Mouse (Mus musculus): ENCODE measurements around the gene Fuom. TPM values are rescaled to one million over a fixed set of nuclear protein-coding genes. Genes with fewer than 3 reads are reported as not detected.

The Fuom gene
- polyA plus RNA-seq, 2 experiments: 28.3 to 30.3 TPM

- Histone ChIP-seq H3K4me1 (ENCODE audit: control insufficient read depth, insufficient read depth, low read length) (no peaks in the 10 kb centered on the region), H3K27me3 (ENCODE audit: control insufficient read depth, insufficient read depth, low read length) (no peaks in the 10 kb centered on the region), H3K4me3 (replicated peaks; ENCODE audit: low read length) (peak within 1 kb of the TSS; percentile 80), H3K9me3 (ENCODE audit: control insufficient read depth, low read length) (no peaks in the 10 kb centered on the region), H3K36me3 (ENCODE audit: control insufficient read depth, insufficient read depth, low read length) (peaks cover 14% of the 10 kb centered on the region), H3K27ac (replicated peaks; ENCODE audit: low read depth, low read length) (peak within 1 kb of the TSS; percentile 84), H3K9ac (ENCODE audit: low read depth, low read length, severe bottlenecking) (peak within 1 kb of the TSS; percentile 81), H3K4me2 (replicated peaks; ENCODE audit: low read depth, low read length, severe bottlenecking) (peak within 1 kb of the TSS; percentile 93)
- peak; percentile 87; the same call in 1 of the 2 replicates for TF ChIP-seq POLR2A (IDR thresholded peaks at IDR 0.05; ENCODE audit: borderline replicate concordance, extremely low read depth, insufficient read depth, insufficient read length)
- peak; percentile 83 for DNase-seq (ENCODE audit: low spot score)
- ATAC-seq (ENCODE audit: low FRiP score, low read depth): peak; percentile 94
- WGBS: 4% methylated on average over 27 of the region's 28 CpGs
Measured at GRCm38 (mm10) chr7:140116329-140117054, 14.3 kb upstream of the Fuom start, which contains the start of gene Echs1. Echs1 (minus strand) TSS chr7:140116476.

- WGBS: 2% methylated on average over 23 of the region's 23 CpGs
- peak within 1 kb of the TSS; percentile 84 for H3K27ac ChIP-seq (replicated peaks; ENCODE audit: low read depth, low read length)
- no peaks in the 10 kb centered on the region for H3K27me3 ChIP-seq (ENCODE audit: control insufficient read depth, insufficient read depth, low read length)
- peak within 1 kb of the TSS; percentile 81 for H3K9ac ChIP-seq (ENCODE audit: low read depth, low read length, severe bottlenecking)
- TF ChIP-seq POLR2A (IDR thresholded peaks at IDR 0.05; ENCODE audit: borderline replicate concordance, extremely low read depth, insufficient read depth, insufficient read length): no peak
- peak within 1 kb of the TSS; percentile 80 for H3K4me3 ChIP-seq (replicated peaks; ENCODE audit: low read length)
- peaks cover 22% of the 10 kb centered on the region for H3K36me3 ChIP-seq (ENCODE audit: control insufficient read depth, insufficient read depth, low read length)
- peak within 1 kb of the TSS; percentile 93 for H3K4me2 ChIP-seq (replicated peaks; ENCODE audit: low read depth, low read length, severe bottlenecking)
- DNase-seq (ENCODE audit: low spot score) (peak; percentile 83), ATAC-seq (ENCODE audit: low FRiP score, low read depth) (peak; percentile 83)
- no peaks in the 10 kb centered on the region for H3K4me1 ChIP-seq (ENCODE audit: control insufficient read depth, insufficient read depth, low read length)
- H3K9me3 ChIP-seq (ENCODE audit: control insufficient read depth, low read length): no peaks in the 10 kb centered on the region
Measured at GRCm38 (mm10) chr7:140115583-140116328, 13.5 kb upstream of the Fuom start, which contains the start of gene Paox. Paox (plus strand) TSS chr7:140115799.

GRCm38 (mm10) chr7:140111943-140112342 lies 9.7 kb upstream of the Fuom start:
- H3K4me2 ChIP-seq (replicated peaks; ENCODE audit: low read depth, low read length, severe bottlenecking): no peak overlapping the region
- H3K9me3 ChIP-seq (ENCODE audit: control insufficient read depth, low read length): no peaks in the 10 kb centered on the region
- TF ChIP-seq POLR2A (IDR thresholded peaks at IDR 0.05; ENCODE audit: borderline replicate concordance, extremely low read depth, insufficient read depth, insufficient read length): no peak
- no peak overlapping the region for H3K4me3 ChIP-seq (replicated peaks; ENCODE audit: low read length)
- DNase-seq (ENCODE audit: low spot score) (no peak), ATAC-seq (ENCODE audit: low FRiP score, low read depth) (no peak)
- H3K27ac ChIP-seq (replicated peaks; ENCODE audit: low read depth, low read length): no peak overlapping the region
- no peak overlapping the region for H3K9ac ChIP-seq (ENCODE audit: low read depth, low read length, severe bottlenecking)
- 66% methylated on average over 3 of the region's 3 CpGs for WGBS
- H3K4me1 ChIP-seq (ENCODE audit: control insufficient read depth, insufficient read depth, low read length): no peaks in the 10 kb centered on the region
- H3K36me3 ChIP-seq (ENCODE audit: control insufficient read depth, insufficient read depth, low read length): peaks cover 54% of the 10 kb centered on the region
- H3K27me3 ChIP-seq (ENCODE audit: control insufficient read depth, insufficient read depth, low read length): no peaks in the 10 kb centered on the region

GRCm38 (mm10) chr7:140104009-140104408 lies 1.8 kb upstream of the Fuom start:
- Histone ChIP-seq H3K36me3 (ENCODE audit: control insufficient read depth, insufficient read depth, low read length) (peaks cover 30% of the 10 kb centered on the region), H3K27ac (replicated peaks; ENCODE audit: low read depth, low read length) (no peak overlapping the region), H3K27me3 (ENCODE audit: control insufficient read depth, insufficient read depth, low read length) (no peaks in the 10 kb centered on the region), H3K4me2 (replicated peaks; ENCODE audit: low read depth, low read length, severe bottlenecking) (no peak overlapping the region), H3K4me1 (ENCODE audit: control insufficient read depth, insufficient read depth, low read length) (0 out of 2 replicates have a peak, but pooled peaks cover 3% of the 10 kb centered on the region), H3K9ac (ENCODE audit: low read depth, low read length, severe bottlenecking) (no peak overlapping the region), H3K9me3 (ENCODE audit: control insufficient read depth, low read length) (no peaks in the 10 kb centered on the region), H3K4me3 (replicated peaks; ENCODE audit: low read length) (no peak overlapping the region)
- no peak for ATAC-seq (ENCODE audit: low FRiP score, low read depth)
- WGBS: 76% methylated on average over 4 of the region's 4 CpGs
- no peak for TF ChIP-seq POLR2A (IDR thresholded peaks at IDR 0.05; ENCODE audit: borderline replicate concordance, extremely low read depth, insufficient read depth, insufficient read length)
- DNase-seq (ENCODE audit: low spot score): no peak

- TF ChIP-seq POLR2A (IDR thresholded peaks at IDR 0.05; ENCODE audit: borderline replicate concordance, extremely low read depth, insufficient read depth, insufficient read length): no peak
- Histone ChIP-seq H3K36me3 (ENCODE audit: control insufficient read depth, insufficient read depth, low read length) (peaks cover 13% of the 10 kb centered on the region), H3K9me3 (ENCODE audit: control insufficient read depth, low read length) (no peaks in the 10 kb centered on the region), H3K4me1 (ENCODE audit: control insufficient read depth, insufficient read depth, low read length) (0 out of 2 replicates have a peak, but pooled peaks cover 3% of the 10 kb centered on the region), H3K27me3 (ENCODE audit: control insufficient read depth, insufficient read depth, low read length) (no peaks in the 10 kb centered on the region), H3K4me3 (replicated peaks; ENCODE audit: low read length) (peak overlapping the region; percentile 42), H3K4me2 (replicated peaks; ENCODE audit: low read depth, low read length, severe bottlenecking) (peak overlapping the region; percentile 76), H3K9ac (ENCODE audit: low read depth, low read length, severe bottlenecking) (peak overlapping the region; percentile 62; the same call in 1 of the 2 replicates), H3K27ac (replicated peaks; ENCODE audit: low read depth, low read length) (no peak overlapping the region)
- no peak for ATAC-seq (ENCODE audit: low FRiP score, low read depth)
- no peak for DNase-seq (ENCODE audit: low spot score)
- 72% methylated on average over 10 of the region's 10 CpGs for WGBS
Measured at GRCm38 (mm10) chr7:140101498-140101897, 743 bp downstream of the Fuom start.

Data from limb, embryonic 14.5 days (tissue).